Mouse (Mus musculus) heart, embryonic 14.5 days (tissue): ENCODE measurements around the gene Lfng. TPM values are rescaled to one million over a fixed set of nuclear protein-coding genes. Genes with fewer than 3 reads are reported as not detected.

ENCODE experiments used
- ATAC-seq: fragments of 200-750 bp; cut with Nextera tagmentation; 2 replicates; pipeline ENCODE4 v1.8.0; 2017; ENCODE audit warnings: low read depth, moderate TSS enrichment; ENCODE audit not compliant: insufficient number of reproducible peaks, insufficient read depth, low FRiP score
- H3K27ac ChIP-seq, 2 experiments: fragments of 200-500 bp in 1 of 2; fragments of 300-500 bp in 1 of 2; sonication (generic) in 1 of 2; replicated peaks in 1 of 2; 2 replicates each; pipeline ENCODE4 v1.5.1; 2012 to 2014; ENCODE audit warnings: low read depth in 2 of 2, low read length in 2 of 2, control low read depth in 1 of 2, mild to moderate bottlenecking in 1 of 2, mixed read lengths in 1 of 2; ENCODE audit not compliant: control insufficient read depth in 1 of 2, insufficient read depth in 1 of 2
- H3K27me3 ChIP-seq: fragments of 300-500 bp; sonication (generic); 2 replicates; pipeline ENCODE4 v1.6.1; 2014; ENCODE audit warnings: mild to moderate bottlenecking, low read length, control low read depth; ENCODE audit not compliant: control insufficient read depth, insufficient read depth
- H3K36me3 ChIP-seq: fragments of 300-500 bp; sonication (generic); 2 replicates; pipeline ENCODE4 v1.6.1; 2014; ENCODE audit warnings: mild to moderate bottlenecking, control low read depth, low read length, mixed read lengths; ENCODE audit not compliant: control insufficient read depth, insufficient read depth
- H3K4me1 ChIP-seq, 2 experiments: fragments of 200-500 bp in 1 of 2; fragments of 300-500 bp in 1 of 2; sonication (generic) in 1 of 2; 2 replicates each; pipeline ENCODE4 v1.6.1; 2012 to 2014; ENCODE audit warnings: low read length in 2 of 2, control low read depth in 1 of 2, mixed read lengths in 1 of 2; ENCODE audit not compliant: control insufficient read depth in 2 of 2, insufficient read depth in 2 of 2
- H3K4me2 ChIP-seq: fragments of 300-500 bp; sonication (generic); 2 replicates; pipeline ENCODE4 v1.6.1; 2014; ENCODE audit warnings: mild to moderate bottlenecking, low read length
- H3K4me3 ChIP-seq, 2 experiments: fragments of 200-500 bp in 1 of 2; fragments of 300-500 bp in 1 of 2; sonication (generic) in 1 of 2; 2 replicates each; pipeline ENCODE4 v1.5.1; 2012 to 2014; ENCODE audit warnings: low read length in 2 of 2, mild to moderate bottlenecking in 2 of 2, control low read depth in 1 of 2, low read depth in 1 of 2, moderate library complexity in 1 of 2; ENCODE audit not compliant: control insufficient read depth in 1 of 2, insufficient read depth in 1 of 2
- H3K9ac ChIP-seq: fragments of 300-500 bp; sonication (generic); 2 replicates; pipeline ENCODE4 v1.6.1; 2014; ENCODE audit warnings: mild to moderate bottlenecking, low read length
- H3K9me3 ChIP-seq: fragments of 300-500 bp; sonication (generic); 2 replicates; pipeline ENCODE4 v1.6.1; 2016; ENCODE audit warnings: low read length, control low read depth; ENCODE audit not compliant: control insufficient read depth
- WGBS: fragments of 180-500 bp; shearing (Covaris S2); extraction: QIAGEN DNeasy Blood & Tissue Kit; methylation state at CpG from one replicate; pipeline ENCODE4 v1.1.7; 2014; 5-methylcytosine and 5-hydroxymethylcytosine counted together
- polyA plus RNA-seq: library from polyadenylated mRNA; unstranded; fragments of >200 nt; fragmentation: Nextera tagmentation; extraction: Ambion mirVana; gene quantifications from 2 replicates; pipeline ENCODE4 v1.2.1, GENCODE M21; 2014

Lfng gene
- polyA plus RNA-seq, 1 experiment from 2014 or later: 6.4 TPM

DNA sequence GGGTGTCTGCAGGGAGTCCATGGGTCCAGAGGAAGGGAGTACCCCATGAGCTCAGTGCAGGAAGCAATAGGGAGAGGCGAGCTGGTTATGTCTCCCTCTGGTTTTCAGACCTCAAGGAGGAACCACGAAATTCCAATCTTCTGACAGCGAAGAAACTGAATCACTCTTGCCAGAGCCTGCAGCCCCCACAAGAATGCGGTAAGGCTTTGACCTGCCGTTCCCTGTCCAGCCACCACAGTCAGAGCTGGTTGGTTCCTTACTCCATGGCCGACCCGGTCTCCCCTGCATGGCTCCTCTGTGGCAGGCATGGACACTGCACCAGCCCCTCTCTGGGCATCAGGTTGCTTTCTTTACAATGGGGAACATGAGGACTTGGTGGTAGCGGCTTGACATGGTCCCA is 2.7 kb upstream of the Lfng start:
- H3K4me2 ChIP-seq: no peak overlapping the region
- peaks cover 13 to 26% of the 10 kb centered on the region in 2 experiments; a peak in 3 of 4 replicates for H3K4me1 ChIP-seq
- H3K27ac ChIP-seq: no peak overlapping the region
- WGBS: 57% methylated on average over 8 of the region's 8 CpGs
- no peak overlapping the region for H3K4me3 ChIP-seq
- ATAC-seq: no peak
- no peaks in the 10 kb centered on the region for H3K9me3 ChIP-seq
- peaks cover 56% of the 10 kb centered on the region for H3K27me3 ChIP-seq
- no peaks in the 10 kb centered on the region for H3K36me3 ChIP-seq
- no peak overlapping the region for H3K9ac ChIP-seq

DNA sequence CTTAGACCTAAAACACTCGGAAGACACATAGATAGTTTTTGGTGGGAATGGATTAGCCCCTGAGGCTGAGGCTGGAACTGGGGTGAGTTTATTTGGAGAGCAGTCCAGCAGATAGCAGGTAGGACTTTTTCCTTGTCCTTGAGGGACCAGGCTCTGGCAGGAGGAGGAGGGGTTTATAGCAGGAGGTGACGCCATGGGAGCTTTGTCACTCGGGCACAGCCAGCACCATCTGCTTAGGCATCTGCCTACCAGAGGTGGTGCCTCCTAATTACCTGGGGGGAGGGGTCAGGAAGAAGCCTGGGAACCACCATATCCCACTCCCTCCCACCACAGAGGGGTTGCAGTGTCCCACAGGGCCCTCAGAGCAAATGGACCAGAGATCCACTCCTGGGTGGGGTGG is 1.9 kb upstream of the Lfng start:
- Histone ChIP-seq H3K4me2 (no peak overlapping the region), H3K4me1 (peaks cover 14 to 34% of the 10 kb centered on the region in 2 experiments; a peak in 3 of 4 replicates), H3K27ac (no peak overlapping the region), H3K9me3 (no peaks in the 10 kb centered on the region), H3K36me3 (no peaks in the 10 kb centered on the region), H3K4me3 (no peak overlapping the region), H3K27me3 (peaks cover 57% of the 10 kb centered on the region), H3K9ac (no peak overlapping the region)
- 14% methylated on average over 3 of the region's 3 CpGs for WGBS
- ATAC-seq: no peak

DNA sequence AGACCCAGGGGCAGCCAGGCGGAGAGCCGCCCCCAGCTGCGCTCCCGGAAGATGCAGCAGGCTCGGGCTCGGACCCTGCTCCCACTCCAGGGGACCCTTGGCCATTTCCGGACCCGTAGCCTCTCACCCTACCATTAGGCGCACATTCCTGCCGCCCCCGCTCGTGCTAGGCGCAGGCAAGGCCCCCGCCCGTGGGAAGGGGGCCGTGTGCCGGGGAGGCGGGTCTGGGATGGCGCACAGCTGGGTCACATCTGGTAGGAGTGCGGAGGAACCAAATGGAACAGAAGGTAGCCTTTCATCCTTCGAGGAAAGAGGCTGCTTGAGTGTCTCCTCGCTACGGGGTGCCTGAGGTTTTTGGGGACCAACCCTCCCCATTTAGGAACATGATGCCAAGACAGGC is 734 bp upstream of the Lfng start:
- Histone ChIP-seq H3K4me2 (peak overlapping the region; percentile 76), H3K27ac (no peak overlapping the region), H3K4me1 (peaks cover 23 to 46% of the 10 kb centered on the region in 2 experiments), H3K27me3 (peaks cover 57% of the 10 kb centered on the region), H3K4me3 (peak overlapping the region; percentile 46 to 51), H3K9ac (no peak overlapping the region), H3K36me3 (no peaks in the 10 kb centered on the region), H3K9me3 (no peaks in the 10 kb centered on the region)
- 0% methylated on average over 23 of the region's 23 CpGs for WGBS
- no peak for ATAC-seq

DNA sequence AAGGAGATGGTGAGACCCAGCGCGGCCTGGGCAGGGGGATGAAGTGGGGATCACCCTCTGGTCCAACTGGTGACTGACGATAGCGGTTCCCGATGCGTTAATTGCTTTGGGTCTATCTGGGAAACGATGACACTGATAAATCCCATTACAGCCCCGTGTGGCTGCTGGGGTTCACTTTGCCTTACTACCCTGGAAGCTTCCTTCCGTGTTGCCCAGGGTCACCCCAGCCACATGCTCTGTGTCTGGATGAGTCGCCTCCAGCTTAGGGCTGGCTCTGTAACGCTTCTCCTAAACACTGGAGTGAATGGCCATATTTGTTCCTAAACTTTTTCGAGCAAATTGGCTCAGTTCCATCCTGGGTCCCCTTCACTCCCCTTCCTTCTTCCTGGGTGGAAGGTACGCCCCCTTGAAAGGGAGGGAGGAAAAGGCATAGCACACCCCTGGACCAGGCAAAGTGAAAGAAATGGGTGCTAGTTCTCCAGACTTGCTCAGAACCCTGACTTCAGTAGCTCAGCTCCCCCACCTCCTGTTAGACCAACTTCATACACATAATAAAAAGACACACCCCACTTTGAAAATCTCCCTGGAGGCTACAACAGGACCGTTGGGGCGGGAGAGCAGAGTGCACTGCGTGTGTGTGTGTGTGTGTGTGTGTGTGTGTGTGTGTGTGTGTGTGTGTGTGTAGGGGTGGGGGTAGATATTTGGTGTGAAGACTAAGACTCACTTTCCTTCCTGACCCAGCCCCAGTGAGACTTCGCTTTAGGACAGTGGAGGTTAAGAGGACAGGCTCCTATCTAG is 915 bp downstream of the Lfng start:
- H3K4me2 ChIP-seq: peak overlapping the region; percentile 76
- no peaks in the 10 kb centered on the region for H3K36me3 ChIP-seq
- H3K27me3 ChIP-seq: peaks cover 57% of the 10 kb centered on the region
- peak overlapping the region; percentile 46 to 51 for H3K4me3 ChIP-seq
- no peak overlapping the region; a peak in 1 of 4 replicates for H3K27ac ChIP-seq
- peak overlapping the region; percentile 71 for H3K9ac ChIP-seq
- peaks cover 27 to 52% of the 10 kb centered on the region in 2 experiments for H3K4me1 ChIP-seq
- 4% methylated on average over 17 of the region's 17 CpGs for WGBS
- ATAC-seq: no peak
- H3K9me3 ChIP-seq: no peaks in the 10 kb centered on the region

DNA sequence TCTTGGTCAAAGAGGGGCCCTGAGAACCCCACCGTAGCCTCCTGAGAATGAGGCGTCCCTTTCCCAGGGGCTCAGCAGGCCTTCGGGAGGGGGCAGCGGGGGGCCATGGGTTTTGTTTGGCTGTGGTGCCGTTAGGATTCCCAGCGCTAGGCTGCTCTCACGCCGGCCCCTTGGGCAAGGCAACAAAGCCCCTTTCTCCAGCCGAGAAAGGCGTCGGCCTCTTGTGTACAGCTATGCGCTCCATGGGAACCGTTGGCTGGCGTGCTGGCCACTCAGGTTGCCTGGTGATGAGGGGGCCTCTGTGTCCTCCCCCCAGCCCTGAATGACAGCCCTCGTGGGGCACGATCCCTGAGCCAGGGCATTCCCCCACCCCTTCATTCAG is 1.5 kb downstream of the Lfng start:
- Histone ChIP-seq H3K9ac (peak overlapping the region; percentile 71), H3K27me3 (peaks cover 57% of the 10 kb centered on the region), H3K4me3 (peak overlapping the region; percentile 46 to 51), H3K36me3 (no peaks in the 10 kb centered on the region), H3K9me3 (no peaks in the 10 kb centered on the region), H3K27ac (no peak overlapping the region; a peak in 1 of 4 replicates), H3K4me2 (peak overlapping the region; percentile 76), H3K4me1 (peaks cover 27 to 52% of the 10 kb centered on the region in 2 experiments)
- no peak for ATAC-seq
- WGBS: 4% methylated on average over 16 of the region's 16 CpGs

DNA sequence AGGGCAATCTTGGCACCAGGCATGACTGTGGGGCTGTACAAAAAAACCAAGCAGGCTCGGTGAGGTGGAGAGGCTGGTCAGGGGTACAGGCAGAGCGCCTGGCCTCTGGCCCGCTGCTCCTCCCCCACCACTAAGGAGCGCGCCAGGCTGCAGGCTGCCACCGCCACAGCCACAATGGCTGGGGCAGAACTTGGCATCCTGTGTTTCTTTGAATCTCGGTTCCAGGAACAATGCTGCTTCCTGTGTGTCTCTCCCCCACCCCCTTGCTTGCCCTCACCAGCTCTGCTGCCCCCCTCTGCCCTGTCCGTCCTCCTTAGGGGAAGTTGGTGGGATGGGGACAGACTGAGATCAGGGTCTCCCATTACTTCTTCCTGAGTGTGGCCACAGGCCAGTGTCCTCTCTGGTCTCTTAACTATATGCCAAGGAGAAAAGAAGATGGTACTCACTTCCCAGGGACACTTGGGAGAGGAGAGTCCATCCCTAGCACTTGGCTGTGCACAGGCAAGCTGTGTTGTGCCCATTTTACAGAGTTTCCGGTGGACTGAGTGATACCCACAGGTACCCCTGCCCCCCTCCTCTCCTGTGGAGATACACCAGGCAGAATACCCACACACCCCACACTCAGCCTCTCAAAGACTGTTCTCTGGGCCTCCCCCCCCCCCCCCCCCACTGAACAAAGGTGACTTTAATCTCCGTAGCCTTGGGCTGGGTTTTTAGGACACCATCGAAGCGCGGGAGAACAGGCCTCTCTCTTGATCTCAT is 2.6 kb downstream of the Lfng start:
- Histone ChIP-seq H3K36me3 (no peaks in the 10 kb centered on the region), H3K9me3 (no peaks in the 10 kb centered on the region), H3K9ac (peak overlapping the region; percentile 31; the same call in 1 of the 2 replicates), H3K27ac (peak overlapping the region; percentile 29 to 52; a peak in 3 of 4 replicates), H3K4me1 (peaks cover 27 to 52% of the 10 kb centered on the region in 2 experiments), H3K27me3 (peaks cover 51% of the 10 kb centered on the region), H3K4me2 (peak overlapping the region; percentile 76), H3K4me3 (peak overlapping the region; percentile 17 to 46)
- 18% methylated on average over 13 of the region's 13 CpGs for WGBS
- no peak for ATAC-seq

DNA sequence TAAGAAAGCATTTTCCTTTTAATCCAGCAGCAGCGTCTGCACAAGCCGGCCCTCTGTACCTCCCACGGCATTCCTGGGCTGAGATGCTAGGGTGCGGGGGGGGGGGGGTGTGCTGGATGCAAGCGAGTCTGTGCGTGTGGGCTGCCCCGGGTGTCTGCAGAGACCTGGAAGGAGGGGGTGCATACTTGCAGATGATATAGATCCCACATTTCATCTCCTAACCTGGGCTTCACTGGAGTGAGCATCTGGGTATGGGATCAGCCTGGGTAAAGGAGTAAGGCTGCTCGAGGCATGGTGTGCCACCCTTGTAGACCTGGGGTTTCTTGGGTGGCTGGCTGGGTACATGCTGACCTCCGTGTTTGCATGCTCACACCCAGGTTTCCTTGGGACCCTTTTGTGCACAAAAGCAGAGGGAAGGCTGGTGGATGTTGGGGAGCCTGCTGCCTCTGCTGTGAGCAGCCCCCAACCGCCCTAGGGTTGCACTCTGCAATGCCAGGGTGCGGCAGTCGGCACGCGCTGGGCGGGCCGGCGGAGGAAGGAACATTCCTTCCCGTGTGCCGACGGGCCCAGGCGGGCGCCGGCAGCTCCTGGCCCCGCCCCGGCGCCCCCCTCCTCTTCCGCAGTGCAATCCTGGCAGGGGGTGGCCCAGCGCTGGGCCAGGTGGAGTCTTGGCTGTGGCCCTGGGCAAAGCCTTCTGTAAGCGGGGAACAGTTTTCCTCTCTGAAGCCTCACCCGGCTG is 3.3 kb downstream of the Lfng start:
- H3K4me1 ChIP-seq: peaks cover 27 to 52% of the 10 kb centered on the region in 2 experiments
- ATAC-seq: peak; percentile 37
- H3K4me3 ChIP-seq: peak overlapping the region; percentile 16 to 34
- H3K9me3 ChIP-seq: no peaks in the 10 kb centered on the region
- WGBS: 4% methylated on average over 24 of the region's 30 CpGs
- H3K4me2 ChIP-seq: peak overlapping the region; percentile 76
- H3K36me3 ChIP-seq: no peaks in the 10 kb centered on the region
- peaks cover 43% of the 10 kb centered on the region for H3K27me3 ChIP-seq
- peak overlapping the region; percentile 68 for H3K9ac ChIP-seq
- peak overlapping the region; percentile 58 to 82 for H3K27ac ChIP-seq
